Mouse (Mus musculus) heart, adult 8-10 months (tissue): ENCODE data around the gene Supt5. TPM values are rescaled to one million over a fixed set of nuclear protein-coding genes. Genes with fewer than 3 reads are reported as not detected.
A peak's percentile ranks its signal among the peaks of the same experiment; 100 is the strongest.

Experiments used
- DNase-seq: peaks from one replicate; pipeline ENCODE4 v3.0.0; 2022; ENCODE audit warnings: low spot score
- total RNA-seq, 4 experiments: library from RNA; stranded (reverse); gene quantifications; 2 replicates each; pipeline ENCODE4 v1.2.4; 2022

Supt5 gene
- total RNA-seq, 4 experiments from 2014 or later = 56.0 to 63.2 (median 57.6) TPM

GRCm38 (mm10) chr7:28353267-28353666 is 14.7 kb upstream of the Supt5 start:
- DNase-seq = no peak

- DNase-seq = no peak
These were observed 13.2 kb upstream of the Supt5 start for GRCm38 (mm10) chr7:28351676-28352191.

- DNase-seq = peak; percentile 99
These were observed 11.8 kb upstream of the Supt5 start, which contains the start of gene Rps16 for GRCm38 (mm10) chr7:28350155-28350883. Gene Rps16, plus strand, starts transcription at chr7:28350652.

- no peak for DNase-seq
These were observed 10.1 kb upstream of the Supt5 start for GRCm38 (mm10) chr7:28348601-28349000.

- DNase-seq = no peak
These were observed 9.2 kb upstream of the Supt5 start for GRCm38 (mm10) chr7:28347746-28348145.

- DNase-seq = peak; percentile 53
These were observed 6.1 kb upstream of the Supt5 start for GRCm38 (mm10) chr7:28344637-28345036.

GRCm38 (mm10) chr7:28341381-28341780 is 2.8 kb upstream of the Supt5 start:
- no peak for DNase-seq

GRCm38 (mm10) chr7:28339213-28339917 is 819 bp upstream of the Supt5 start:
- peak; percentile 67 for DNase-seq

- DNase-seq = no peak
These were observed 3.1 kb downstream of the Supt5 start for GRCm38 (mm10) chr7:28335471-28335870.

- DNase-seq = no peak
These were observed 4.0 kb downstream of the Supt5 start for GRCm38 (mm10) chr7:28334534-28334933.

- no peak for DNase-seq
These were observed 10.3 kb downstream of the Supt5 start for GRCm38 (mm10) chr7:28328260-28328659.

GRCm38 (mm10) chr7:28326457-28326856 is 12.1 kb downstream of the Supt5 start:
- DNase-seq = no peak

GRCm38 (mm10) chr7:28325293-28325692 is 13.3 kb downstream of the Supt5 start:
- no peak for DNase-seq

GRCm38 (mm10) chr7:28321974-28322720 is 16.4 kb downstream of the Supt5 start:
- DNase-seq = no peak

GRCm38 (mm10) chr7:28318714-28319113 is 19.8 kb downstream of the Supt5 start:
- no peak for DNase-seq

- no peak for DNase-seq
These were observed 20.5 kb downstream of the Supt5 start for GRCm38 (mm10) chr7:28318036-28318435.

GRCm38 (mm10) chr7:28311926-28312543 is 26.5 kb downstream of the Supt5 start, which contains the start of gene Timm50:
Gene Timm50, minus strand, starts transcription at chr7:28312072.
- DNase-seq = peak; percentile 99

- DNase-seq = no peak
These were observed 27.2 kb downstream of the Supt5 start for GRCm38 (mm10) chr7:28311151-28311925.

GRCm38 (mm10) chr7:28309737-28310136 is 28.8 kb downstream of the Supt5 start:
- DNase-seq = no peak

- DNase-seq = no peak
These were observed 32.3 kb downstream of the Supt5 start for GRCm38 (mm10) chr7:28306216-28306615.

GRCm38 (mm10) chr7:28305641-28306040 is 32.9 kb downstream of the Supt5 start:
- no peak for DNase-seq
